Mouse (Mus musculus) right cerebral cortex, postnatal 4 days (tissue): Measurements from ENCODE around the gene Farsb.
"Not testable (repeated sequence)": the region's sequence is repeated elsewhere in the genome, so short reads cannot be mapped to it uniquely, and the experiment has no call there.

Source experiments
- DNase-seq: peaks from one replicate; pipeline ENCODE4 v3.0.0-alpha.2; 2022

Farsb gene

DNA sequence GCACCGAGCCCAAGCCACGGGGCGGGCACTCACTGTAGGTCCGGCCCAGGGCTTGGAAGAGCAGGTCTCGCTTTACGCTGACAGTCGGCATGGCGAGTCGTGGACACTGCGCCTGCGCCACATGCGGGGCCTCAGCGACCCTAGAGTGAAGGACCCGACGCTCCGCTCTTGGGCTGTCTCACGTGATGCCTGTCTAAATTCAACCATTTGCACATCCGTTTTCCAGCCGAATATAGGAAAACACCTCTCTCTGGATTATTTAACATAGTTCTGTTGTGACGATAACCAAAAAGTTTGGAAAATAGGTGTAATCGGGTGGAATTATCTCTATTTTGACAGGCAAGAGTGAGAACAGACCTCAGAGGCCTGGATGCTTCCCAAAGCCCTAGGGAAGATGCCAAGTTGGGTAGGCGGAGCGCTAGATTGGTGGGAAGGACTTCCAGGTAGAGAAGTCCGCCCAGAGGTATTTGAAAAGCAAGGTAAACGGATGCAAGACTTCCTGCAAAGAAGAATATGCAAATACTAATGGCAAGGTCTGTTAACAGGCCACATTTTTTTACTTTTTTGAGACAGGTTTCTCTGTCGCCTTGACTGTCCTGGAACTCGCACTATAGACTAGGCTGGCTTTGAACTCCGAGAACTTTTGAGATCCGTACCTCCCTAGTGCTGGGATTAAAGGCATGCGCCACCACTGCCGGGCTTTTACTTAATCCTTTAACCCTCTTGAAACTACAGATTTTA, at the start of gene Farsb:
TSS of gene Farsb (minus strand) at position 146 of the 741 bp plus-strand sequence.
- peak; percentile 94 for DNase-seq

DNA sequence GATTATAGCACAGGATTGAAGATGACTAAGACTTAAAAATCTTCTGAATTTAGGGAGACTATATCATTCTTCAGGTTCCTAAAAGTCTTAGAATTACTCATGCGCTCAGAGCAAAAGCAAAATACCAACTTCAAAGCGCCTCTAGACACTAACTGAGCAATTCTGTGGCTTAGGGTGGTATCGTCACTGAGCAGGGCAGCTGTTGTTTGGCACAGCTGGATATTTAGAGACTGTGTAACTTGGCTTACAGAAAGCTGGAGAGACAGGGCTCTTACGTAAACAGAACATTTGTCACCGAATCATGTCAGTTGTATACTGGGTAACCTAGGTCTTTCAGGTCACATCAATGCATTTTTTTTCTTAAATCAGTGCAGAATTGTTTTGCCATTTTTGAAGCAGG, 49.7 kb upstream of the Farsb start:
- no peak for DNase-seq

DNA sequence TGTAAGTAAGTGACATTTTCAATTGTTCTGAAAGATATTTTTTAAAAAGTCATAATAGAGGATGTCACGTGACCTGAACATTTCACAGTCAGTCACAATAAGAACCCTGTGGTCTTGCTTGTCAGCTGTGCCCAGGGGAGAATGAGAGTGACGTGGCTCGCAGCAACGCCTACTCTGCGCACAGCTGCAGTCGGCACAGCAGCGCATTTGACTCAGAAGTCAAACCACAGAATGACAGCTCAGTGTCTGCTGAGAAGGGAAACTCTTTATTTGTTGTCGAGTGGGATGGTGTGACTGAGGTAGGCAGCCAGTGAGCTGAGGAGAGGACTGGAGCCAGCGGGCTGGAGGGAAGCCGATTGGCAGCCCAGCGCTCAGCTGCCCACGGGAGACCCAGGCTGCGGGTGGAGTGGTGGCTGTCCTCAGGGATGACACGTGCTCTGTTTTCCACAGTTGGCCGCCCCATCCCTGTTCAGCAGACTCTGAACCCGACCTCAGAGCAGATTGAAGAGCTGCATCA, 48.9 kb upstream of the Farsb start:
- peak; percentile 26 for DNase-seq

DNA sequence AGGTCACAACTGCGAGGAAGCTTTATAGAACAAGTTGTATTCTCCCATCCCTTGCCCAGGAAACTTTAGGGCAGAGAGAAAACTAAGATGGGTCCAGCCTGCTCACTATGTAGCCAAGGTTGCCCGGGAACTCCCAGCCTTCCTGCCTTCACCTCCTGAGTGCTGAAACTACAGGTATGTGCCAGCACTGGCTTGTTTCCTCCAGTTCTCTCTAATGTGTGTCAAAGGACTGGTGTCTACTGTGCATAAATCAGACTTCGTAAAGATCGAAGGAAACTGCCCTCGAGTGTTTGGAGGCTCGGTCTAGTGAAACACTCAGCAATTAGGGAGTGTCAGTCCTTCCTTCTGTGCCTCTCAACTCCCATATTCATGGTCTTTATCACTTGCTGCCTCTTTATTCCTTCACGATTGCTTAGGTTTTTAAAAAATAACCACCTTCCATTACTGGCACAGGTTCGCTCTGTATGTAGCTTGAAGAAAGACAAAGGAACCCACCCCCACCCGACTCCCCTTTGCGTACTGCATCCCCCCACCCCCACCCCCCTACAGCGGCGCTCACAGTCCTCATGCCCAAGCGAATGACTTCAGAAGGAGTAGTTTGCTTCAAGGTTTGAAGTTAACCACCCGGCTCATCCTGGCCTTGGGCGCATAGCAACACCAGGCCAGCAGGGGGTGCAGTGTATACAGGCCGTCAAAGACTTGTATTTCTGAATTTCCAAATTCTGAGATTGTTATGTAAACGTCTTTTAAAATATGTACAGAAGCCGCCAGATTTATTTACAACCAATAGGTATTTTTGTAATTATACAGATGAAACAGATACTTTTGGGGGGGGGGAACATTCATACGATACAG, 47.8 kb upstream of the Farsb start:
- peak; percentile 89 for DNase-seq

DNA sequence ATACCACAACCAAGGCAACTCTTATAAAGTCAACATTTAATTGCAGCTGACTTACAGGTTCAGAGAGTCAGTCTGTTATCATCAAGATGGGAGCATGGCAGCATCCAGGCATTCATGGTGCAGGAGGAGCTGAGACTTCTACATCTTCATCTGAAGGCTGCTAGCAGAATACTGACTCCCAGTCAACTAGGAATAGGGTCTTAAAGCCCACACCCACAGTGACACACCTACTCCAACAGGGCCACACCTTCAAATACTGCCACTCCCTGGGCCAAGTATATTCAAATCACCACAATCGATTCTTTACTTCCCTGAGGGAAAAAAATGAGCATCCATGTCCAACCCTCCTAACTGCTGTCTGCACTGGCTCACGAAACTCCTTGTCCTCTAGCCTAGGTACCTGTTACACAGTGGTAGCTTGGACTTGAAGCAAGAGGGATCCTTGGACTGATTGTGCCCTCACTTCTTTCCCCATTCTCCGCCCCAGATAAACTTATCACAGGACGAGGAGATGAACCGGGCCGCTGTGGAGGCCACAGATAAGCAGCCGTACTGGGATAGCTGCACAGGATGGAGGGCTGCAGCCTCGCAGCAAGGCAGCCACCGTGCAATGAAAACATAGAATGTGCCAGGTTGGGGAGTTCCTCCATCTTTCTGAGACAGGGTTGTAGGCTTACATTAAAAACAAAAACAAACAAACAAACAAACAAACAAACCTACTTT, 45.9 kb upstream of the Farsb start:
- DNase-seq = no peak

DNA sequence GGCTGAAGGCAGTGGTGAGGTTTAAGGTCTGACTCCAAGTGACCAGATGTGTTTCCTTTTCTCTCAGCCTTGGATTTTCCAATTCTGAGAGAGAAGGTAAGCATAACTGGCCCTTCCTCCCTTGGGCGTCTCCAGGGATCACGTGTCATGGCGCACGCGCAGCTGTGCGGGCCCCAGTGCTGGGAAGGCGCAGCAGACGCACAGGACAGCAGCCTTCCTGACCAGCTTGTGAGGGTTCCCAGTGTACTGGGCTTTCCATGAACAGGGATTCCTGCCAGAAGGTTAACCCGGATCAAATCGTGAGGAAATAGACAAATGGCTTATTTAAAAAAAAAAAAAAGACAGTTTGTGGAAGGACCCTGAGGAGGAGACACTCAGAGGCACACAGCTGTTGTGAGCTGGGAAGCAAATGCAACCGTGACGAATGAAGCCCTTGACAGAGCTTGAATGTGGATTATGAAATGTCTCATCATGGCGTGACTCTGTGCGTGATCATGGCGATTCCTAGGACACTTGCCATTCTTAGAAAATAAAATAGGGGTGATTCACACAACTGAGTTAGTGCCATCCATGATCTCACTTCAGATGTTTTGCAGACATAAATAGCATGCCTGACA, 43.6 kb upstream of the Farsb start:
- no peak for DNase-seq

DNA sequence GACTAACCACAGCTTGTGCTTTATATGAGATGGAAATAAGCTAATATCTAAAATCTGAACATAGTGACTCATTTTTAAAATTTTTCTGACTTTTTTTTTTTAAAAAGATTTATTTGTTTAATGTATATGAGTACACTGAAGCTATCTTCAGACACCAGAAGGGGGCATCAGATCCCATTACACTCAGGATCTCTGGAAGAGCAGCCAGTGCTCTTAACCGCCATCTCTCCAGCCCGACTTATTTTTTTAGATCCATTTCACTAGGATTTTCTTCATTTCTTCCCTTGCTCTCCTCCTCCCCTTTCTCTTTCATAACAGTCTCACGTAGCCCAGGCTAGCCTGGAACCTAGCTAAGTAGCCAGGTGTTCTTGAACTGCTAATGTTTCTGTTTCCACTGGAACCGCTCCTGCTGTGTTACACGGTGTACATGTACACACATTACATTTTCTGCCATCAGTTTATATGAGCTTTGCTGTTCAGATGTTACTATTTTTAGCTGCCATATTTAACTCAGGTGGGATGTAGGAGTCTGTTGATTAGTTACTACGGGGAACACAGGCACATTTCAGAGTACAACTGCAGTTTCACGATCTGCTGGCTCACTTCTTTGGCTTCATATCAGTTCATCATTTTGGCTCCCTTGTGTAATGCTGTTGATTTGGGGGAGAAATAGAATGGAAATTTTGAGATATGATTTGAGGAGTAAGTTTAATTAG, 42.0 kb upstream of the Farsb start:
- no peak for DNase-seq

DNA sequence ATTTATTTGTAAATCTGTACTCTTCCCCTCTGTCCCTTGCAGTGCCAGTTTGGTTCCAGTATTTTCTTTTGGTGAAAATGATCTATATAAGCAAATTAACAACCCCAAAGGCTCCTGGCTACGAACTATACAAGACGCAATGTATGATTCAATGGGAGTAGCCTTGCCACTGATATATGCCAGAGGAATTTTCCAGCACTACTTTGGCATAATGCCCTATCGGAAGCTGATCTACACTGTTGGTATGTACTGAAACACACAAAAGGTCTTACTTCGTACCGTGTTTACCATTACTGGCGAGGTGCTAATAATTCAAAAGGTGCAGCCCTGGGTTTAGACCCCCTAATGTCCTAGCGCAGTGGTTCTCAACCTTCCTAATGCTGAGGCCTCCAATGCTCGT, 40.3 kb upstream of the Farsb start:
- no peak for DNase-seq

DNA sequence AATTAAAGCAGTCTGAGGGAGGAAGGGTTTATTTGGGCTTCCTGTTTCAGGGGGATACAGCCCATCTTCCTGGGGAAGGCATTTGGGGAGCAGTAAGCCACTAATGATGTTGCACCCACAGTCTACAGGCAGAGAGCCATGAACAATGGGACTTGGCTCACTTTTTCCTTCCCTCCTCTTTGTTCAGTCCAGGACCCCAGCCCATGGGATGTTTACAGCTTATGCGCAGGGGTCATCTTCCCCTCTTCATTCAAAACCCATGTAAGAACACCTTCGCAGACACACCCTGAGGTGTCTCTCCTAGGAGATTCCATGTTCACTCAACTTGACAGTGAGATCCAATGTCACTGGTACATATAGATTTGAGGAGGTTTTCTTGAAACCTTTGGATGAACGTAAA, 39.7 kb upstream of the Farsb start:
- DNase-seq = no peak

DNA sequence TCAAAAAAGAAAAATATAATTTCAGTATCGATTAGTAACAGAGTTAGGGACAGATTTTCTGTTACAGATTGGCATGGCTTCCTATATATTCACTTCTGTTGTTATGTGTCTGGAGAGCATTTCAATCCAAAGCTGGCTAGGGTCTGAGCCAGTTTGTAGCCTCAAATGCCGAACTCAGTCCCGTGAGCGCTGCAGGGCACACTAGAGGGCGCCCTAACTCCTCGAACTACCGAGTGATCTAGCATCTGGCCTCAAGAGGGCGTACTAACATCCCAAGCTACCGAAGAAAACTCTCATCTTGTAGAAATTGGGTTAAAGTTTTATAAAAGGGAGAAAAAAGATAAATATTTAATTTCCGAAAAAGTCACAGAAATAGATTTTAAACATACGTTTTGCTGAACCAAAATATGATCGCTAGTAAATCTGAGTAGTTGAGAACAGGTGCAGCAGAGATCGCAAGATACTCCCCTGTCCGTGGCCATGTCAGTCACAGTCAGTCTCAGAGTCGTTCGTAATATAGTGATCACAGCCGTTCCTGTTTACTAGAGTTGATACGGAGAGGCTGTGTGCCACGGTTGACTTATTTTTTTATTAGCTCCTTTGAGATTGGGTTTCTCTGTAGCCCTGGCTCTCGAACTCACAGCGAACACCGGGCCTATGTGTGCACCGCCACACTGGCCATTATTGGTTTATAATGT, 36.6 kb upstream of the Farsb start:
- DNase-seq = peak; percentile 78

DNA sequence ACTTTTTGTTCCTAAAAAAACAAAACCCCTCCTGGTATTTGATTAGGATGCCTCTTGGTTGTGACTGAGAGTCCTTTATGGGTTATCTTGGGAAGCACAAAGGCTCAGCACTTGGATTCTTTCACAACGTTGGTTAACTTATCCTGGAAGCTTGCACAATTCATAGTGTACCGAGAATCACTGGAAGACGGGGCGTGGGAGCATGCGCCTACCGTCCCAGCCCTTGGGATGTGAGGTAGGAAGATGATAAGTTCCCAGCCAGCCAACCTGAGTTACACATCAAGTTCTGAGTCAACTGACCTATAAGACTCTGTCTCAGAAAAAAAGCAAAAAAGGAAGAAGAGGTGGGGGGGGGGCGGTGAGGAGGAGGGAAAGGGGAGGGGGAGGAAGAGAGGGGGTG, 30.2 kb upstream of the Farsb start:
- no peak for DNase-seq

DNA sequence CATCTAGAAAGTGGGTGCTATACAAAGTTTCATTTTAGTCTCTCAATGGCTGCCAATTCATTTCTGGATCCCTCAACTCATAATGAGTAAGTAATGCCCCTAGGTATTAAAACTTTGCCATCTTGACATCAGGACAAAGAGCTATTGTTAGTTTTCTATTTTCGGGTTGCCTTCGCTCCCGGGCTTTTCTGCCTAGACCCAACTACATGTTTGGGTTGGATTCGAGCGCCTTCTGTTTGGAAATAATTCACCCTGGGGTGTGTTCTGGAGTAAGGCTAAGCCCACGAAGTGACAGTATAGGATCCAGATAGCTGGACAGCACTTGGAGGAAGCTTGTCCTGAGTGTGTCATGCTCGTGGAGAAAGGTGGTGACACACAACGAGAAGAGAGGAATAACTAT, 24.1 kb upstream of the Farsb start:
- DNase-seq = no peak

DNA sequence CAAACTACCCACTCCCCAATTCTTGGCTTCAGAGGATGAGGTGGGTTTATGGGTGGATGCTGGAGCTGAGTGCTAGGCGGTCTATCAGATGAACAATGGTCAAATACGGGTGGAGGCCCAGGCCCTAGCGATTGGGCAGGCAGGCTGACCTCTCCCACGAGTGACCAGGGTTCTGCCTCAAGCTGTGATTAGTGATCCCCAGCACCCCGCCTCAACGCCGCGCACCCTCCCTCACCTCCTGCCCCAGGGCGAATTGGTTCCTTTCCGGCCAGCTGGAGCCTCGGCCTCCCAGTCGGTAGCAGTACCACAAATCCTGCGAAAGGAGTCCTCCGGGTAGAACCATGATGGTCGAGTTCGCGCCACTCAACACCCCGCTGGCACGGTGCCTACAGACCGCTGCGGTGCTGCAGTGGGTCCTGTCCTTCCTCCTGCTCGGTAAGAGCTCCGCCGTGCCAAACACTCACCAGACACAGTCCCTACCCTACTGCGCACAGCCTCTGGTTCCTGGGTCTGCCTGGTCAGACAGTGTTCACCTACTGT, 23.0 kb upstream of the Farsb start, which contains the start of gene BC035947:
TSS of gene BC035947 (minus strand) at position 538 of the 540 bp plus-strand sequence.
- DNase-seq = peak; percentile 16

DNA sequence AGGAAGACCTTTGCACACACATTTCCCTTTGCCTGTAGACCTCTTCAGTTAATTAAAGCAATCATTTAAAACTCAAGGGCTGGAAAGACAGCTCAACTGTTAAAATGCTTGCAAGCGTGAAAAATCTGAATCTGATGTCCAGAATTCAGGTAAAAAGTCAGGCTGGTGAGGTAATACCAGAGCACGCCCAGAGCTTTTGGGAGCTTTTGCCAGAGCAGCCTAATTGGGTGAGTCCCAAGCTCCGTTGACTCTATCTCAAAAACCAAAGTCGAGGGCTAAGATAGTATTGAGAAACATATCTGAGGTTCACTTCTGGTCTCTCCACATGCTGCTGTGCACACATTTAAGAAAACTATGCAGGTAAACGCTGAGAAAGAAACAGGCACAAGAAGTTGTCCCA, 22.2 kb upstream of the Farsb start, which contains the start of gene Mogat1:
TSS of gene Mogat1 (plus strand) at position 130 of the 400 bp plus-strand sequence.
- DNase-seq = no peak

DNA sequence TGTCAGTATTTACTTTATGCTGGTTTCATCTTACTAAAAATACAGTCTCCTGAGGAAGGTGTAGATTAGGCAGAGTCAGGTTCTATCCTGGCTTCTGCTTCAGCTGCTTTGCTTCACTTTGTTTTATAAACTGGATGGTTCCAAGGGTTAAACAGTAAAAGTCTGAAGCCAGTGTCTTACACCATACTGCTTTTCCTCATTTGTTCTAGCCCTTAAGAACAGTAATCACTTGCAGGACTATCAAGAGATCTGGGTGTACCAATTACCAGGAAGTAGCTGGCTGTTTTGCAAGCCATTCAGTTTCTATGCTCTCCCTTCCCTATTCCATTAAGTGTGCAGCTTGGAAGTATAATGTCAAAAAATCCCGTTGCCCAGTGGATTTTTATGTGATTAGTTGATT, 18.4 kb upstream of the Farsb start:
- DNase-seq = no peak

DNA sequence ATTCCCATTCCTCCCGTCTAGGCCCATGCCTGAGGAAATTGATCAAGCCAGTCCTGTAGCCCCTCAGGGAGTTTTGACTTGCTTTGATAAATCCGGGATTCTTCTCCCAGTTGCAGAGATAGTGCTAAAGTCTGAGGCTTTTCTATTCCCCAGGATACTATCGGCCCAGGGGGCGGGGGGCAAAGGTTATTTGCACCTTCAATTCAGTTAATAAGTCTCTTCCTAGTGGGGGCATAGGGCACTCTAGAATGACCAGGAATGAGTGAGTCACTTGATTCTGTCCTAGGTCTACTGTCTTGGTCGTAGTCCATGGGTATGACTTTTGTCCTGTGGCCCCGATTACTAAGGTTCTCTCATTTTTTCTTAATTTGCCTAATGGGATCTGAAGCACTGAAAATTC, 13.8 kb upstream of the Farsb start:
- DNase-seq = no peak

DNA sequence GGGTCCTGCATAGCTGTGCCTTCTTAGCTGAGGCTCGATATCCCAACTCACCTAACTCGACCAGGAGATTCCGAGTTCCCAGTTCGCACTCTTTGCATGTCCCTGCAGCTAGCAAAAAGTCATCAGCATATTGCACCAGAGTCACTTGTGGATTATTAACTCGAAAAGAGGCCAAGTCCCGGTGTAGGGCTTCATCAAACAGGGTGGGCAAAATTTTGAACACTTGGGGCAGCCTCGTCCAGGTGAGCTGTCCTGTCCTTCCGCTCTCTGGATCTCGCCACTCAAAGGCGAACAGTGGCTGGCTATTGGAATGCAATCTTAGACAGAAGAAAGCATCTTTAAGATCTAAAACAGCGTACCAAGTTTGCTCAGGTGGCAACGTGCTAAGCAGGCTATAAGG, 13.2 kb upstream of the Farsb start:
- not testable (repeated sequence) for DNase-seq

DNA sequence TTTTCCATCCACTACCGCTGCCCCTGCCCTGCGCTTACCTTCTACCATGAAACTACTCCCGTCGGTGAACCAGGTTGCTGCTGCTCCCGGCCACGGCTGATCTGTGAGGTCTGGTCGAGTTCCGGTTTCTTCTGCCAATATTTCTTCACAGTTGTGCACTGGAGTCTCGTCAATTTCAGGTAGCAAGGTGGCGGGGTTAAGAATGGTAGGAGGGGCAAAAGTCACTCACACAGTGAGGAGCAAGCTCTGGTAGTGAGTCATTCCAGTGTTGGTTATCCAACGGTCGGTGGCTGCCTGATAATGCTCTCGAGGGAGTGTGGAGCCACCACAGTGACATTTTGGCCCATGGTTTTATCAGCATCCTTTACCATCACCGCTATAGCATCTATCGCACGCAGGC, 12.3 kb upstream of the Farsb start:
- no peak for DNase-seq

DNA sequence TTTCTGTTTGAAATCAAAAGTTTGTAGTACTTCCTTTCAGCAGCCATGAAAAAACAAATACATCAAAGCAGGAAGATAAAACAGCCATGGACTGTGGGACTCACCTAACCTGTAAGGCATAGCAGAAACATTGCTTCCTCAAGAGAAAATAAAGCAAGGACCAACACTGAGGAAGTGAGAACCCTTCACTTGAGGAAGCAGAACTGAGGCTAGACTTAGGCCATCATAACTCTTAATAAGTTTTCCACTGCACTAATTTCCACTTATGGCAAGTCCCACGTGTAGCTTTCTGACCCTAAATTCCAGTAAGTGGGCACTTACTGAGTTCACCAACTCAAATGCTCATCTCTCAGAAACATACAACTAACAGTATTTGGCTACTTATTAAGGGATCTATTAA, 1.4 kb upstream of the Farsb start:
- DNase-seq = no peak

DNA sequence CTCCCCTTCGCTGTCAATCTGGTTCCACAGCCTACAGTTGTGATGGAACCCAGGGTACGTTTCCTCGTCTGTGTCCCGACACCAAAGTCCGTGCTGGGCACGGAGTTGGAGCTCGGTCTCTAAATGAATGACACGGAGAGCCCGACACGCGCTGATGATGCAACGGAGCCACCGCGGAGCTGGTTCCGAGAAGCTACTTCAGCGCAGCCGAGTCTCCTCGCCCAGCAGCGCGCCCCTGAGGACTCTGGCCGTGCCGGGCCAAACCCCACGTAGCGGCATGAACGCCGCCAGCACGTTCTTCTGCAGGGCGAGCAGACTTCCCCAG, 308 bp downstream of the Farsb start:
- DNase-seq = no peak

DNA sequence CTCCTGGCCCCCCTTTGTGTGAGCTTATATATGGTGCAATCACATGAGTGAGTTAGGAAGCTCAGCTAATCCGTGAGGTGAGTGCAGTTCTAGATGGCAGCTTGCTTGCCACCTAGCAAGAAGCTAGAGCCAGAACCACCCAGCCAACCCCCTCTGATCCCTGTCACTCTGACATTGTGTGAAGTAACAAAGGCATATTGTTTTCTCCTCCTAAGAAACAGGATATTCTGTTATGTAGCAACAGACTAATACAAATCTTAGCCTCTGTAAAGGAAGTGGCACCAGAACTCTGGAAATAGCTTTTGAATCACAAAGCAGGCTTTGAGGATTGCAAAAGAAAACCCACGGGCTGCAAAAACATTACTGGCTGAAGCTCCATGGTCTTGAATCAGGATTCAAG, 4.3 kb downstream of the Farsb start:
- DNase-seq = no peak
